Mouse (Mus musculus): Measurements from ENCODE around the gene Atxn2.

DNA sequence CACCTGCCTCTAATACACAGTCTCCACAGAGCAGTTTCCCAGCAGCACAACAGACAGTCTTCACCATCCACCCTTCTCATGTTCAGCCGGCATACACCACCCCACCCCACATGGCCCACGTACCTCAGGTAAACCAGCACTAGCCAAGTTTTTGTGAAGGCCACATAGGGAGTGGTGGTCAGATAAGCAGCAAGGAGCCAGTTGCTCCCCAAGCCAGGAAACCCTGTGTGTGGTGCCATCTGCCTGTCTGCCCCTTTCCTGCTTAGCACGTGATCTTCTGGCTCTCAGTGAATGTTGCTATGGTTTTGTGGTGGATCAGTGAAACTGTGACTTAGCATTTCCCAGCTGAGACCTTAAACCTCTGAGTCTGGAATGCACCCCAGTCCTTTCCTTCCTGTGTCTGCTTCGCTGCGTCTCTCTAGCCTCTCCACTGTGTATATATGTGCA is 100.4 kb downstream of the Atxn2 start:
- TF ChIP-seq CHD2 (IDR thresholded peaks at IDR 0.05; ENCODE audit: low read depth, low read length) (no peak), HCFC1 (IDR thresholded peaks at IDR 0.05; ENCODE audit: borderline replicate concordance, insufficient read depth, low read length) (no peak)
